Mouse (Mus musculus) embryo, embryonic 10 days (tissue): ENCODE data around the gene Ptprr.

ENCODE experiments used
- DNase-seq: peaks from one replicate; pipeline ENCODE4 v3.0.0-alpha.2; 2015; ENCODE audit warnings: low spot score

Gene Ptprr

DNA sequence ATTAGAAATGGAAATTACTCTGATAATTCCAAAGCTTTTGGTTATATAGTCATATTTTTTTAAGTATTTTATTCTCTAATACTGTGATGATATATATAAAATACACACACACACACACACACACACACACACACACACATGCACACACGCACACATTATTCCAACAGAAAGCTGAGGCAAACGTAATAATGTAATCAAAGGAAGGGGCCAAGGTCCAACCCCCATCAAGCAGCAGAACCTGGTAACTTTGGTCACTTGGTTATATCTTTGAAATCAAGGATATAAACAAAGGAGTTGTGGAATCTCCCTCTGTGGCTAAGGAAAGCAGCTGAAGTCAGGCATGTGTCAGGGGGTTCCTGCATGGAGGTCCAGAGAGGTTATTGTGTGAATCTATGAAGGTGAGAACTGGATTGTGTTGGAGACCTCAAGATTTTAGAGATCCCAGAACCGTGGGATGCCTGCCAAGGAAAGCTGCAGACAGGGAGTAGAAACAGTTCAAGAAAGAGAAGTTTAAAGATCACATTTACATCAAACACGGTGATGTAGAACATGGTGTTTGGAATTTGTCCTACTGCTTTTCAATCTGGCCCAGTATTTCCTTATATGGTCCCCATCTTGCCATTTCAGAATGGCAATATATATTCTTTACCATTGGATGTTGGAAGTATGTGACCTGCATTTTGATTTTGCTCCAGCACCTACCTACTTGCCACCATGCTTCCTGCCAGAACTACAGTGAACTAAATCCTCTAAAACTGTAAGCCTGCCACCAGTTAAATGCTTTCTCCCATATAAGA lies 98.1 kb downstream of the Ptprr start:
- no peak for DNase-seq

DNA sequence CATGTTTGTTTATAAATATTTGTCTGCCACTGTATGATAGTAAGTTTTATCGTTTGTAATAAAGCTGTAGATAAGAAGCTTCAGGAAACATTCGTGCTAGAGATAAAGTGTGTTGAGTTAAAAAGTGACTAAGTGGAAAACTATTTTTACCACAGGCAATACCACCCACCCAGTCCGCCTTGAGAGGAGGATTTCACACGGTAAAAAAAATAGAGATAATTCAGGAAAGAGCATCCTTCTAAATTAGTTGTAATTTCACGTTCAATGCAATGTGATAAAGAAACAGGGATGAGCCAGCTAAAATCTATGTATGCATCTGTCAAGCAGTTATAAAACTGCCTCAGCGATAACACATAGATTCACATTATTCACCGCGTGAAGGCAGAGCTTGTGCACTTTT lies 99.0 kb downstream of the Ptprr start:
- no peak for DNase-seq

DNA sequence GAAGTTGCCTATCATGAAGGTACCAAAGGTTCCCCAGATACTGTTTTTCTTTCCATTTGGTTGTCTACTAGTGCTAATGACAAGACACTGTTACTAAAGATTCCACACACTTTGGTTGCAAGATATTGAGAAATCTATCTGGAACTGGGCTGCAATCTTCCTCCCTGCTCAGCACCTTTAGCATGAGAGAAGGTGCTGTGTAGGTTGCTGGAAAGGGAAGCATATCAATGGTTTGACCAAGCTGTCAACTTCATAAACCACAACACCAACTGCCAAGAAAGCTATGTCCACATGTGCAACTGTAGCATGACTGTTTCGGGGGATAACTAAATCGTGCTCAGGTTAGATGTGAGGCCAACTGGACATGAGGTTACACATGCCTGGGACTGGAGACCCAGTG lies 103.5 kb downstream of the Ptprr start:
- DNase-seq, result no peak

DNA sequence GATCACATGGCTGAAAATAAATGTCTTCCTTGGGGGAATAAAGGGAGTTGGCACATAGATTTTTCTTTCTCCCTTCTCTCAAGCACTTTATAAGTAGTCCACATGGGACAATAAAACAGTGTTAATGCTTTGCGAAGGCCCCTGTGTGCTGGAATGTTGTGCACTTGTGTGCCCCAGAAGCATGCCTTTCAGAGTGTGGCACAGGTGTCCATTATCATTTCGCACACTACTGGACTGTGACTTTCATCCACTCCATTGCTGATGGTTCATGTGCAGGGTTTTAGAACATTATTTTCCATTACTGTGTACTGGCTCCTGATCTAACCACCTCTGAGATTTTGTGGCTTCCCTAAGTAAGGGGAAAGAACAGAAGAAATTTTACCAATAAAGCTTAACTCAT lies 105.8 kb downstream of the Ptprr start:
- DNase-seq, result no peak

DNA sequence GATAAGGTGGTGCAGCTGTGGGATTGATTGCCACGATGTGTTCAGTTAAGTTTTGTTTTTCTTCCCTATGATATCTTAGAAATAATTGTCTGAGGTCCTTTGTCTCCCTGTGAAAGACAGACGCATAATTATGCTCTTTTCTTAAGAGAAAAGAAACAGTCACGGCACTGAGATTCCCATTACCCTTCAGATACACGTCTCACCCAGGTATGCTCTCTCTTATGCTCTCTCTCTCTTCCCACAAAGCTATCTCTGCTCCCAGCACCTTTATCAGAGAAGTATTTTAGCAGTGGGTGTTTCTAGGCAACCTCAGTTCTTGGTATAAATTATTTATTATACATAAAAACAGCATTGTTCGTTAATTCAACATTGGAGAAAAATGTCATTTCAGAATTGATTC lies 107.4 kb downstream of the Ptprr start:
- no peak for DNase-seq

DNA sequence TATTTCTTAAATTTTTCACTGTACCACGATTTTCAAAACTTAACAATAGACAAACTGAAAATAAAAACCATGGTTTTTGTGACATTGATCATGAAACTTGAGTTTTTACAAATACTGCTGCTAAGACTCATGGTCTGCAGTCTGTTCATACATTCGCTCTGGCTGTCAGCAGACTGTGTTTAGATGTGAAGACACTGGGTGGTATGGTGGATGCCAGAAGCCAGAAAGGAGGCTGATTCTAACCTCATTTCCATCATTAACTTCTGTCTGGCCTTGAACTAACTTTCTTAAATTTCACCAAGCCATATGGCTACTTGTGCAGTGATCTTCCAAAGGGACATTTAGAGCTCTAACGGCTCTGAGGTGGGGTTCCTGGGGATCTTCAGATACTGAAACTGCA lies 112.4 kb downstream of the Ptprr start:
- no peak for DNase-seq

DNA sequence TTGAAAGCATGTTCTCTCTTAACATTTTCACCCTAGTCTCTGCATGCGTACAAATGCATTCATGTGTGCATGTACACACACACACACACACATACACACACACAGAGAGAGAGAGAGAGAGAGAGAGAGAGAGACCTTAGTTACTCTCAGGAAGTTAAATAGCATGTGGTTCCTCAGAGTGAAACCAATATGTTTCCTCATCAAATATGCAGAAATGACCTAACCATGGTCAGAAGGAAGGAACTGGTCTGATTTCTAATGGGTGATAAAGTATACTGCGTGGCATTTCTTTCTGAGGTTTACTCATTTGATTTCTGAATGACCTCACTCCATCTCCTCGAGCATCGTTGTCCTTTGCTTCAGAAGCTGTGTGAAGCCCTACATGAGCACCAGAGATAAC lies 113.2 kb downstream of the Ptprr start:
- no peak for DNase-seq

DNA sequence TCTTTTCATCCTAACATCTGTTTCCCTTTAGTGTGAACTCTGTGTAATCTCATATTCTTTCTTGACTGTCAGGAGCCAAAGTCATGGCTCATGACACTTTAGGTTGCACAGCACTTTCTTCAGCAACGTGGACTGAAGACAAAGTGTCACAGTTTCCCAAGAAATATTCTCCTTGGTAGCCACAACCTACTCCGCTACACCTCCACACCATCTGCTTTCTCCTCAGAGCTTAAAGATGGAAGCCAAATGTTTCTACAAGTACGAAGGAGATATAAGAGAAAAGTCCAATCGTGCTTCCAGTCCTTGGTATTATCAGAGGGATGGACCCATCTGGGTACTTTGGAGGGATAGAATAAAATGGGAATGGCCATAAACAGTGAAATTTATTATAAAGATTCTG lies 114.2 kb downstream of the Ptprr start:
- DNase-seq, result peak; percentile 36

DNA sequence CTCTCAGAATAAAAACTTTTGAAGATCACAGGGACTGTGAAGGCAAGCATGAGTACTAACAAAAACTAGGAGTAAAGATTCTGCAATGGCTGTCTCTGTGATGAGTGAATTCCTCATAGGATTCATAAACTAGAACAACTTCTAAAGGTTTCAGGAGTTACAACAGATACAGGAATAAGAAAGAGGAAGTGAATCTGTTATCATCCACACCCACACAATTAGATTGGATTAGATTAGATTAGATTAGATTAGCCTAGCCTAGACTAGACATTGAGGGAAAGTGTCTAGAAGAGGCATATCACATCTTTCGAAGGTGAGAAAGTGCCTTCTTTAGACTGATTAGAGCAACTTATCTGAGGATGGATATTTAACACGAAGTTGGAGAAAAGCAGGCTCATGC lies 117.2 kb downstream of the Ptprr start:
- no peak for DNase-seq

DNA sequence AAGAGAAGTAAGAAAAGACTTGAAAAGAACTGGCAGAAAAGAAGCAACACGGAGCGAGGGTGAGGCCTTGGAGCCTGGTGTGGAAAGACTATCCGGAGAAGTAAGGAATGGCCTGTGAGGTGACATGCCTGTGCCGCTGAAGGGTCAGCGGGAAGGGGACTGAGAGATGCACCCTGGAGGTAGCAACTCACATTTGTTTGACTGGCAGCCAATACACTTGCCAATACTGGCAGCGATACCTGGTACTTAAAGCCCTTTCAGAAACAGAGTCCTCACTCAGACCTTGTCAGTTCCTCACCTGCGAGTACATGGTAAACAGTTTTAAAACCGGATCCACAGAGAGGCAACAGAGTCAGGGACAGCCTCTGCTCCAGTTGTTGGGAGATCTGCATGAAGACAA lies 122.2 kb downstream of the Ptprr start:
- DNase-seq, result no peak

DNA sequence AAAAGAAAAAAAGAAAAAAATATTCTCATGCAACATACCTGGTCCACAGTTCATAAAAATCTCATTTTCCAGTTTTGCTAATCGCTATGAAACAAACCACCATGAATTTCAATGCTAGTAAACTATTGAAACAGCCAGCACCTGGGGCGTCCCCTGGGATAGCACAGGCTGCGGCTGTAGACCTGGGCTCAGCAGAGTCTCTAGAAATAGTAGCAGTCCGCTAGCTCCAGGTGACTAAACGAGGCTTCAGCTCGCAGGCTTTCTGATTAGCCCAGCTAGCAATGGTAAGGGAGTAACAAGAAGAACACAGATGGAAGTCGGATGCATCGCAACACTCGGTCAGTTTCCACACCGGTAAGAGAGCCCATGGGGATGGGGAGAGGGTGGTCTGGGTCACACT lies 125.7 kb downstream of the Ptprr start:
- no peak for DNase-seq

DNA sequence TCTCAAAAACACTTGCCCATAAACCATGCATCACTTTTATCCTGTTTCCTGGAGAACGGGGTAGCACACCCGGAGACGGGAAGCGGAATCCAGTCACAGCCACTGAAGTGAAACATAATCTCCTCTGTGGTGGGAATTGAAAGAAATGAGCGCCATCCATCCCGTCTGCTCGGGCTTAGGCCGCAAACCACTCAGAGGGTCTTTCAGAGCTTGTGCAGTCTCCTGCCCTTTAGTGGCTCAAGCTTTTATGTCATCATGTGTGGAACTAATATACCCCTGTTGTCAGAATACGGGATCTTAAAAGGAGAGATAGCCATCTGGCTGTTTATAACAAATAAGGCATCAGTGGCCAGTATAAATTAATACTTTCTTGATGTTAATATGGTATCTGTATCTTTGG lies 128.1 kb downstream of the Ptprr start:
- peak; percentile 17 for DNase-seq

DNA sequence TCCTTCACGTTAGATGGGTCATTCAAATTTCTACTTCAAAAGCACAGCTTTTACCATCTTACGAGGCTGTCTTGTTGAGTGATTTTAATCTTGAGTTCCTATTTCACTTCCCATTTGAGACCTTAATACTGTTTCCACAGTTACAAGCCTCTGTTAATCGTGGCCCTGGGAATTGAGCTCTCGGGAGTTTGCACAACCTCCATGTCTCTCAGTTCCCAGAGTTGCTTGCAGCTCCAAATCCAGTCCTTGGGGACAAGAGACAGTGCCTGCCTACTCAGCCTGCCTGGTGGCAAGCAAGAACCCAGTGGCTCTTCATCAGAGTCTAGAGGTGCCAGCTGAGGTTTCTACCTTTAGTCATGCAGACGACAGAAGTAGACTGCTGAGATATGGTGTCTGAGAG lies 136.7 kb downstream of the Ptprr start:
- no peak for DNase-seq

DNA sequence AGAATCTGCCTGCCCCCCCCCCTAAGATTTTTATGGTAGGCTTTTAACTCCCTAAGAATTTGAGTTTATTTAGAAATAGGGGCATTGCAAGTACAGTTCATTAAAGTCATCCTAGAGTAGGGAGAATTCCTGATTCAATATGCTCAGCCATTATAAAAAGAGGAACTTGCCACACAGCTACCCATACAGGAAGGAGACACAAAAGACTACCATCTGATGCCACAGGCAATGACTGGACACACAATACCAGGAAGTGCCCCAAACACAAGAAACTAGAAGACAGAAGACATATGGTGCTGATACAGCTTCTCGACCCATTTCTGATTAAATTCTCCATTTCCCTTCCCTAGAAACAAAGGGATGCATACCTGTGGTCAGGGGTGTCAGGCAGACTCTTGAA lies 138.7 kb downstream of the Ptprr start:
- DNase-seq, result no peak

DNA sequence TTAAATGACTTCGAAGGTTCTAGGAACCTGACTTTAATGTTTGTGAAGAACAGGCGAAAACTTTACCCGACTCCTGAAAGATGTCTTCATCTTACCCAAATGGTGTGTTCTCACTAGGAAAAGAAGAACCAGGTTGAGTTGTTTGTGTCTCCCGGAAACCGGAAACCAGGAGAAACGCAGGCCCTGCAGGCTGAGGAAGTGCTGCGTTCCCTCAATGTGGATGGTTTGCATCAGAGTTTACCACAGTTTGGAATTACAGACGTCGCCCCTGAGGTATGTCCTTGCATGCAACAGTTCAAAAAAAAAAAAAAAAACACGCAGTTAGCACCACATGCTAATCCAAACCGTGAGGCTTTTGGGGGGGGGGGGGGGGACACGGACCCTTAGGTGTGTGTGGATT lies 144.3 kb downstream of the Ptprr start:
- DNase-seq, result no peak

DNA sequence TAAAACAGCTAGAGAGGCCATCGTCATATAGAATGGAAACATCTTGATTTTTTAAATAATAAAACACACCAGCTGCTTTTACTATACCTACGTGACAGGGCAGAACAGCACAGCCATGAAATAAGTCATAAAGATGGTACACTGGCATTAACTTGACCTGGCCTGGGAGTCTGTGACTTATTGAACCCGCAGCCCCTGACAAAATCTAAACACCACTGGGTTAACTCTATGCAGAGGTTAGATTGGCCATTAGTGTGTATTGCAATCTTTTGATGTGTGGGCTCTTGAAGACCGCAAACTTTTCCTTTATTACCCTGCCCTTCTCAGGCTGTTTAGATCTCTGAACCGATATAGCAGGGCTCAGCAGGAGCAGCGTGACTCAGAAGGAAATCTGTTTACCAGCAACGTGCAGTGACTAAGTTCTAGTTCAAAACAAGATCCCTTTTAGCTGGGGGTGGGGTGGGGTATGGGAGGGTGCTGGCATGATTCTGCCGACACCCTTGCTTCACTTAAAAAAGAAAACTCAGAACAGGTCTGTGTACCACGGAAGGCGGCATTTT lies 157.4 kb downstream of the Ptprr start:
- DNase-seq, result no peak

DNA sequence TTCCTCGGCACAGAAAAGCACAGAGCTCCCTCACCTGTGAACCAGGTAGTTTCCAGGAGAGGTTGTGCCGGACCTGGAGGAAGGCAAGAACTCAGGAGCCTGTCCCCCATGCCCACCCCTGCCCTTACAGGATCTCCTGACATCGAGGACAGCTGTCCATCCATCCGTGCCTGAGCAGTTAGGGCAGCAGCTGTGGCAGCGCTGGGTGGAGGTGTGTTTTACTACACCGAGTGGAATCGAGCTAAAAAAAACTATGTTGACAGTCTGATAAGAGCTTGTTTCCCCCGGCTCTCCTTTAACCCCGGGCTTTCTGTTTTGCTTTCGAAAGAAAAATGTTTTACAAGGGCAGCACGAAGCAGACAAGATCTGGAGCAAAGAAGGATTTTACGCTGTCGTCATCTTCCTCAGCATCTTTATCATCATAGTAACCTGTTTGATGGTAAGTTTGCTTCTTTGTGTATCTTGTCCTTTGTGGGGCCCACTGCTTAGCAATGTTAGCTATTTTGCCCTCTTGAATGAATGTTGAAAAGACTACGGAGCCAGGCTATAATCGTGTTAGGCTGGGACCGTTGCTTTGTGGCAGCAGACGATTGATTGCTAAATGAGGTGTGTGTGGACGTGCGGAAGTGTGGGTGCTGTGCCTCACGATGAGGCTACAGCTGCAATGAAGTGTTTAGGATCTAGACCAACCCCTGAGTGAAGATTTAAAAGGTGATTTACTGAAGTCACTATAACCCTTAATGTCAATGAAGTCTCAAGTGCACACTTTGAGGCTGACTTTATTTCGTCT lies 159.6 kb downstream of the Ptprr start:
- peak; percentile 51 for DNase-seq

DNA sequence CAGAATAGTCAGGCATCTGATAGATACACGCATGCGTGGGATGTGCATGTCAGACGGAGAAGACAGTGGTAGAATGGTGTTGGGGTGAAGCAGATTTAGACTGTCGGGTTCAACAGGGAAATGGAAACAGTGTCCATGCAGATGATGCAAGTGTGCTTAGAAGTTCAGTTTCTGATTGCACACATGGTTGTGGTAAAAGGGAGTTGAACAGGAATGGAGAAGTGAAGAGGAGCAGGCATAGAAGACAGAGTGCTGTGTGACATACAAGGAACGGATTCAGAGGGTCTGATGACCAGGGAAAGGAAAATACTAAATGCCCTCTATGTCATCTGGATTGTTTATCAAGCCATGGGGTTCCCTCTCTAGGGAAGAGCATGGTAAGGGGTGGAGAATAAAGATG lies 163.2 kb downstream of the Ptprr start:
- no peak for DNase-seq

DNA sequence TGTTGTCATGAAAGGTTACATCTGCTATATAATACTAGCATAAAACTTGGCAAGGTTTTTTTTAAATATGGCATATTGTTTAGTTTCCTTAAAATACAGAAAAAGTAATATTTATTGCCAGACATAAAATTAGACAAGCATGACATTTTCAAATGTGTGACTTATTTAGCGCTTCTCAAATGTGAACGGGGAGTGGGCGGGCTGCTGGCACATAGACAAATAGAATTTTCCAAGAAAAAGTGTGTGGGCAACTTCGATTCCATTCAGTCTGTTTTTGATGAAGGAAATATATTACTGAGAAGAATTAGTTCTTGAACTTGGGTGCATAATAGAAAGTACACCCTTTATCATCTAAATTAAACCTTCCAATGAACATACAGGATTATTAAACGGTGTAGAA lies 164.2 kb downstream of the Ptprr start:
- no peak for DNase-seq

DNA sequence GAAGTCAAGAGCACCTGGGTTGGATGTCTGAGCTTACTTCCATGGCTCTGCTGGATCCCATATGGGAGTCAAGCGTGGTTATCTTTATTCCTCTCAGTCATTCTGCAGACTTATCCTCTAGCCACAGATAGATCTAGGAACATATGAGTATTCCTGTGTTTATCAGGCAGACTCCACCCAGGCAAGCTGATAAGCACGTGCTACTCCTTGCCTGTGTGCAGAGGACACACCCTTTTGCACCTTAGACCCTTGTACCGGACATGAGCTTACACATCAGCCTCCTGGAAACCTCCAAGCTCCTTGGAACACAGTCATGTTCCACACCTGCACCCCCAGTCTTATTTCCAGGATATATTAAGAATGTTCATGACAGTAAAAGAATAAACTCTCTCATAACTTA lies 165.2 kb downstream of the Ptprr start:
- no peak for DNase-seq

DNA sequence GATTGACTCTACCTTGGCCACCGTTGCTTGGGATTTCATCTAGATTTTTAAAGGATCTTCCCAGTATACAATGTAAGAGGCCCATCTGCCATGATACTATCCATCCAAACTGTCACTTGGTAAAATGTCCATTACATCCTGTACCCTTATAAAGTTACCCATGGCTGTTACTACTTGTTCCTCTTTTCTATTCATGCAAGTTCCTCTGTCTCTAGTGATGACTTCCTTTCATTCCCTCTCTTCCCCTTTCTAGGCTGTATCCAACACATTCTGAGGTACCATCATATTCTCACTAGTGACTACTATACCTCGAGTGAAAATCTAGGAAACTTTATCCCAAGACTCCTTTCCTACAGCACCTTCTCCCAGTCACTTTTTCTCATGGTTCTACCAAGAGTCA lies 173.7 kb downstream of the Ptprr start:
- DNase-seq, result no peak

DNA sequence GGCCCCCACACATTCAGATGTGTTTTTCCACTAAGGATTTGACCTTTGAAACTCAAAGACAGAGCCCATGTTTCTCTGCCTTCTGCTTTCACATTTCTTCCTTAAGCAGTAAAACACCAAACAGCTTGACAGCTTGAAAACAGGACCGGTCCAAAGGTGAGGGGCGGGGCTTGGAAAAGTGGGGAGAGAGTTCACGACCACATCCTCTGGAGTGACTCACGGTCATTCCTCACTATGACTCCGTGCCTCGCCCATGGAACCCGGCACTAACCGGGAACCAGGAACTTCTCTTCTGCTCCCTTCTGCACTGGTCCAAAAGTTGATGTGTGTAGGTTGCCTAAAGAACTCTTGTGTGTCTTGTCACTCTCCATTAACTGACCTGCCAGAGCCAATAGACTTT lies 174.3 kb downstream of the Ptprr start:
- DNase-seq, result no peak

DNA sequence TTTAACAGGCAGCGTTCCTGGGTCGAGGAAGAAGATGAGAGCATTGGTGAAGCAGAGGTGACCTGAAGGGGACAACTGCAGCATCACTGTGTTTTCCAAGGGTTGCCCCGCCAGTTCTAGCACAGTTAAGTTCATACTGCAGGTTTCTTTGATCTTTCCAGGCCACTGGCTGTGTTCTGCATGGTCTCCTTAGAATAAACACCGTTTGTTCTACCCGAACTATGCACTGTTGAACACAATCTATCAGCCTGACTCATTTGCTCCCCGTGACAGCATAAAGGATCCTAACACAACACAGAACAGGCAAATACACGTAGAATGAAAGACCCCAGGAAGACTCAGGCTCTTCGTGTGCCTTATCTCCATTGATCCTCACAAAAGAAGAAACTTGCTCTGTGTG lies 176.4 kb downstream of the Ptprr start:
- no peak for DNase-seq
